Mouse (Mus musculus): Measurements from ENCODE around the gene Lrch4. TPM values are rescaled to one million over a fixed set of nuclear protein-coding genes. Genes with fewer than 3 reads are reported as not detected.
A peak's percentile ranks its signal among the peaks of the same experiment; 100 is the strongest.

The Lrch4 gene
- total and polyA plus RNA-seq, 3 experiments: 20.6 to 192 (median 98.9) TPM

DNA sequence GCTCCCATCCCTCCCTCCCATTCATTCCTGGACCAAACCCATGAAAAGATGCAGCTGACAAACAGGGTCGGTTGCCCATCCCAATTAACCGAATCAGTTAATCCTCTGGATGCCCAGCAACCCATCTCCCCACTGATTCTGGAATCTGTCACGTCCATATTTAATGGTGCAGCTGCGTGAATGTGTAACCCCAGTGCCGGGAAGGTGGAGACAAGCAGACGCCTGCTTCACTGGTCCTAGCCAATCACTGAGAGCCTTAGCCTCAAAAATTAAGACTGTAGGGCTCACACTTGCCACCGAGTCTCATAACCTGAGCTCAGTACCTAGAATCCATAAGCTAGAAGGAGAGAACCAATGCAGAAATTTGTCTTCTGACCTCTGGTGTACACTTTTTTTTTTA lies 33.0 kb upstream of the Lrch4 start:
- H3K4me1 ChIP-seq (ENCODE audit: insufficient read depth, low read depth, low read length): peaks cover 38% of the 10 kb centered on the region
- TF ChIP-seq GATA2 (IDR thresholded peaks at IDR 0.05; ENCODE audit: borderline replicate concordance, low read depth, low read length) (no peak), CTCF (IDR thresholded peaks at IDR 0.05; ENCODE audit: low read depth, low read length) (no peak), POLR2AphosphoS5 (IDR thresholded peaks at IDR 0.05; ENCODE audit: insufficient replicate concordance, low read depth, low read length) (no peak), GATA1 (IDR thresholded peaks at IDR 0.05; ENCODE audit: borderline replicate concordance, low read length) (no peak), TAL1 (conservative IDR thresholded peaks at IDR 0.05; ENCODE audit: low read depth, low read length) (no peak)
- H3K9me3 ChIP-seq (replicated peaks): no peaks in the 10 kb centered on the region
- peaks cover 32% of the 10 kb centered on the region for H3K36me3 ChIP-seq (replicated peaks)
- 0 out of 2 replicates have a peak, but pooled peaks cover 2% of the 10 kb centered on the region for H3K27me3 ChIP-seq (ENCODE audit: insufficient read depth, low read length)
- no peak overlapping the region for H3K4me3 ChIP-seq (ENCODE audit: low read depth, low read length)
- ATAC-seq (ENCODE audit: extremely low read depth, insufficient number of reproducible peaks, low FRiP score, poor library complexity, severe bottlenecking): no peak
- no peak for DNase-seq (ENCODE audit: low spot score)

DNA sequence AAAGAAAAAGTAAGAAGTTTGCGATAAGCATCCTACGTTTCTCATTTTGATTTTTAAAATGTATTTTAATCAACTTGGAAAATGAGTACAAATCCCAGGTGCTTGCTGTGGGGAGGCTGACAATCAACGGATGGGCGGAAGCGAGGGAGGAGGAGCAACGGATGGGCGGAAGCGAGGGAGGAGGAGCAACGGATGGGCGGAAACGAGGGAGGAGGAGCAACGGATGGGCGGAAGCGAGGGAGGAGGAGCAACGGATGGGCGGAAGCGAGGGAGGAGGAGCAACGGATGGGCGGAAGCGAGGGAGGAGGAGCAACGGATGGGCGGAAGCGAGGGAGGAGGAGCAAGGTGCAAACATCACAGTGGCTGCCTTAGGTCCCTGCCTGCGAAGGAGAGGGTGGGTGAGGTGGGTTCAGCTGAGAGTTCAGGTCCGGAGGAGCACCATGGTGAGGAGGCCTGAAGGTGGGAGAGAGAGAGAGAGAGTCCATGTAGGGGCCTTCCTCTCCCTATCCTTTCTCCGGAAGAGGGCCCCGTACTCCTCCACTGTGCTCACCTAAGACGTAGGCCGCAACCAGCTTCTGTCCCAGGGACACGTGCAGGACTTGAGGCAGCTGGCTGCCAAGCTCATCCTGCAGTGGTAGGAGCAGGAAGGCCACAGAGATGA lies 32.2 kb upstream of the Lrch4 start:
- DNase-seq (ENCODE audit: low spot score): no peak
- Histone ChIP-seq H3K4me1 (ENCODE audit: insufficient read depth, low read depth, low read length) (peaks cover 38% of the 10 kb centered on the region), H3K9me3 (replicated peaks) (no peaks in the 10 kb centered on the region), H3K4me3 (ENCODE audit: low read depth, low read length) (peak overlapping the region; percentile 58; the same call in 1 of the 2 replicates), H3K36me3 (replicated peaks) (peaks cover 32% of the 10 kb centered on the region), H3K27me3 (ENCODE audit: insufficient read depth, low read length) (0 out of 2 replicates have a peak, but pooled peaks cover 1% of the 10 kb centered on the region)
- no peak for TF ChIP-seq GATA2 (IDR thresholded peaks at IDR 0.05; ENCODE audit: borderline replicate concordance, low read depth, low read length)
- TF ChIP-seq POLR2AphosphoS5 (IDR thresholded peaks at IDR 0.05; ENCODE audit: insufficient replicate concordance, low read depth, low read length): no peak
- no peak for TF ChIP-seq TAL1 (conservative IDR thresholded peaks at IDR 0.05; ENCODE audit: low read depth, low read length)
- no peak for TF ChIP-seq GATA1 (IDR thresholded peaks at IDR 0.05; ENCODE audit: borderline replicate concordance, low read length)
- no peak for TF ChIP-seq CTCF (IDR thresholded peaks at IDR 0.05; ENCODE audit: low read depth, low read length)
- no peak for ATAC-seq (ENCODE audit: extremely low read depth, insufficient number of reproducible peaks, low FRiP score, poor library complexity, severe bottlenecking)

DNA sequence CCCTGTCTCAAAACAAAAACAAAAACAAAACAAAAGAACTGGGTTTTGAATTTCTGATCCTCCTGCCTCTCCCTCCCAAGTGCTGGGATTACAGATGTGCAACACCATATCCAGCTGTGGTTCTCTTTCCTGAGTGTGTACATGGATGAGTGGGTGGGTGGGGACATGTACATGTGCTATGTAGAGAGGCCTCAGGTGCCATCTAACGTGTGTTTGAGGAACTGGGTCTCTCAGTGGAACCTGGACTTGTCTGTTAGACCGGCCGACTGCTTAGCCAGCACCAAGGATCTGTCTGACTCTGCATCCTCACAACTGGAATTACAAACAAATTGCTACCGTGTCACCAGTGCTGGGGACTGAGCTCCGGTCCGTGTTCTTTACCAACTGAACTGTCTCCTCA lies 31.3 kb upstream of the Lrch4 start:
- Histone ChIP-seq H3K9me3 (replicated peaks) (no peaks in the 10 kb centered on the region), H3K27me3 (ENCODE audit: insufficient read depth, low read length) (no peaks in the 10 kb centered on the region), H3K4me1 (ENCODE audit: insufficient read depth, low read depth, low read length) (peaks cover 43% of the 10 kb centered on the region), H3K4me3 (ENCODE audit: low read depth, low read length) (no peak overlapping the region), H3K36me3 (replicated peaks) (peaks cover 32% of the 10 kb centered on the region)
- ATAC-seq (ENCODE audit: extremely low read depth, insufficient number of reproducible peaks, low FRiP score, poor library complexity, severe bottlenecking) (no peak), DNase-seq (ENCODE audit: low spot score) (no peak)
- no peak for TF ChIP-seq POLR2AphosphoS5 (IDR thresholded peaks at IDR 0.05; ENCODE audit: insufficient replicate concordance, low read depth, low read length)

DNA sequence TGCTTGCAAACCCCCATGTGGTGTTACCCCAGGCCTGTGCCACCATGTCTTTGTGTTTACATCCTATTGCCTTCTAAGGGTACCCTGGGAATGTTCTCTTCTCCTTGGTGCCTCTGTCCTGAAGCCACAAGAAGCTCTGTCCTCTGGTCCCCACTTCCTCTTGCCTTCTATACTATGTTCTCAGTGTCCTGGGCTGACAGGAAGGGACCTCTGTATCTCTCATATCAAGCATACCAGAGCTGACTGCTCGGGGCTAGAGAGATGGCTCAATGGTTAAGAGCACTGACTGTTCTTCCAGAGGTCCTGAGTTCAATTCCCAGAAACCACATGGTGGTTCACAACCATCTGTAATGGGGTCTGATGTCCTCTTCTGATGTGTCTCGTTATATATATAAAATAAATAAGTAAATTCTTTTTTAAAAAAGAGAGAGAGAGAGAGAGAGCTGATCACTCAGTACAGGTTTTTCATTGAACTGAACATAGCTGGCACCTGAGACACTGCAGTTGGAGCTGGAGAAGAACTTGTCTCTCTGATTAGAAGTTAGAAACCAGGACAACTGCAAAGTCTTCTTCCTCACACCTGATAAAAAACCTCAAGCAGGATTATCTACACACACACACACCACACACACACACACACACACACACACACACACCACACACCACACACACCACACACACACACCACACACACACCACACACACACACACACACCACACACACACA lies 30.7 kb upstream of the Lrch4 start:
- no peak for TF ChIP-seq GATA2 (IDR thresholded peaks at IDR 0.05; ENCODE audit: borderline replicate concordance, low read depth, low read length)
- TF ChIP-seq TAL1 (conservative IDR thresholded peaks at IDR 0.05; ENCODE audit: low read depth, low read length): no peak
- no peak for TF ChIP-seq POLR2AphosphoS5 (IDR thresholded peaks at IDR 0.05; ENCODE audit: insufficient replicate concordance, low read depth, low read length)
- no peak for TF ChIP-seq CTCF (IDR thresholded peaks at IDR 0.05; ENCODE audit: low read depth, low read length)
- TF ChIP-seq GATA1 (IDR thresholded peaks at IDR 0.05; ENCODE audit: borderline replicate concordance, low read length): no peak
- H3K4me3 ChIP-seq (ENCODE audit: low read depth, low read length): peak overlapping the region; percentile 44; the same call in 1 of the 2 replicates
- no peaks in the 10 kb centered on the region for H3K9me3 ChIP-seq (replicated peaks)
- DNase-seq (ENCODE audit: low spot score) (no peak), ATAC-seq (ENCODE audit: extremely low read depth, insufficient number of reproducible peaks, low FRiP score, poor library complexity, severe bottlenecking) (no peak)
- H3K4me1 ChIP-seq (ENCODE audit: insufficient read depth, low read depth, low read length): peaks cover 49% of the 10 kb centered on the region
- H3K36me3 ChIP-seq (replicated peaks): peaks cover 32% of the 10 kb centered on the region
- no peaks in the 10 kb centered on the region for H3K27me3 ChIP-seq (ENCODE audit: insufficient read depth, low read length)

DNA sequence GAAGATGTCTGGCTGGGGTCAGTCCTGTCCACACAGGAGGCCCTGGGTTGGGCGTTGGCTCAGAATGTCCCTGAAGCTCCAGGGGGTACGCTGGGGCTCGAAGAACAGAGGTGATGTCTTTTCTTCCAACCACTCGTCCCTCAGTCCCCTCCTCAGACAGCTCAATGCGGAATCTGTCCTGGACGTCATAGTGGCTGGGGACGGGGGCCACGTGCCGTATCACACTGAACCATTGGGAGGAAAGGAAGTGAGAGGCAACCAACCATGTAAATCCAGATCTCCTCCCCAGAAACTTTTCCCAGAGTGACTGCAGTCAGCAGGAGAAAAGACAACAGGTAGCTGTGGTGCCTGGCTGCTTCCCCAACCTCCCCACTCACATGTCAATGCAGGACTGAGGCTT lies 29.3 kb upstream of the Lrch4 start:
- H3K36me3 ChIP-seq (replicated peaks): peaks cover 34% of the 10 kb centered on the region
- H3K4me3 ChIP-seq (ENCODE audit: low read depth, low read length): peak overlapping the region; percentile 76
- no peak for ATAC-seq (ENCODE audit: extremely low read depth, insufficient number of reproducible peaks, low FRiP score, poor library complexity, severe bottlenecking)
- DNase-seq (ENCODE audit: low spot score): no peak
- TF ChIP-seq POLR2AphosphoS5 (IDR thresholded peaks at IDR 0.05; ENCODE audit: insufficient replicate concordance, low read depth, low read length) (no peak), TAL1 (conservative IDR thresholded peaks at IDR 0.05; ENCODE audit: low read depth, low read length) (no peak), GATA2 (IDR thresholded peaks at IDR 0.05; ENCODE audit: borderline replicate concordance, low read depth, low read length) (no peak), GATA1 (IDR thresholded peaks at IDR 0.05; ENCODE audit: borderline replicate concordance, low read length) (no peak), CTCF (IDR thresholded peaks at IDR 0.05; ENCODE audit: low read depth, low read length) (no peak)
- H3K9me3 ChIP-seq (replicated peaks): no peaks in the 10 kb centered on the region
- H3K27me3 ChIP-seq (ENCODE audit: insufficient read depth, low read length): no peaks in the 10 kb centered on the region
- H3K4me1 ChIP-seq (ENCODE audit: insufficient read depth, low read depth, low read length): peaks cover 57% of the 10 kb centered on the region

DNA sequence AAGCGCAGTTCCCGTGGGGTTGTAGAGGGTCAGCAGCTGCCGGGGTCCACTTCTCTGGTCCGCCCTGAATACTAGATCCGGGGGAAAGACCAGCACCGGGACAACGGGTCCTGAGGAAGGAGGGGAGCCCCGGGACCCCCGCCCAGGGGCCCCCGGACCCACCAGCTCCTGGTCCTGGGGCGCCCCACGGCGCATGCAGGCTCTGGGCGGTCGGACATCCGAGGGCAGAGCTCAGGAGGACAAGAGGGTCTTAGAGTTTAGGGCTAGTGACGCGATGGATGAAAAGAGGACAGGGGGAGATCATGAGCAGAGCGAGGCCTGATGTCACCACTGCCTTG lies 28.7 kb upstream of the Lrch4 start:
- TF ChIP-seq CTCF (IDR thresholded peaks at IDR 0.05; ENCODE audit: low read depth, low read length) (no peak), POLR2AphosphoS5 (IDR thresholded peaks at IDR 0.05; ENCODE audit: insufficient replicate concordance, low read depth, low read length) (no peak), GATA1 (IDR thresholded peaks at IDR 0.05; ENCODE audit: borderline replicate concordance, low read length) (no peak), GATA2 (IDR thresholded peaks at IDR 0.05; ENCODE audit: borderline replicate concordance, low read depth, low read length) (no peak), TAL1 (conservative IDR thresholded peaks at IDR 0.05; ENCODE audit: low read depth, low read length) (no peak)
- no peaks in the 10 kb centered on the region for H3K27me3 ChIP-seq (ENCODE audit: insufficient read depth, low read length)
- peaks cover 38% of the 10 kb centered on the region for H3K36me3 ChIP-seq (replicated peaks)
- ATAC-seq (ENCODE audit: extremely low read depth, insufficient number of reproducible peaks, low FRiP score, poor library complexity, severe bottlenecking) (no peak), DNase-seq (ENCODE audit: low spot score) (no peak)
- H3K4me1 ChIP-seq (ENCODE audit: insufficient read depth, low read depth, low read length): peaks cover 62% of the 10 kb centered on the region
- no peaks in the 10 kb centered on the region for H3K9me3 ChIP-seq (replicated peaks)
- H3K4me3 ChIP-seq (ENCODE audit: low read depth, low read length): peak overlapping the region; percentile 76
